ENCODE assay signal across 30 mouse cellular contexts in the genomic region with DNA sequence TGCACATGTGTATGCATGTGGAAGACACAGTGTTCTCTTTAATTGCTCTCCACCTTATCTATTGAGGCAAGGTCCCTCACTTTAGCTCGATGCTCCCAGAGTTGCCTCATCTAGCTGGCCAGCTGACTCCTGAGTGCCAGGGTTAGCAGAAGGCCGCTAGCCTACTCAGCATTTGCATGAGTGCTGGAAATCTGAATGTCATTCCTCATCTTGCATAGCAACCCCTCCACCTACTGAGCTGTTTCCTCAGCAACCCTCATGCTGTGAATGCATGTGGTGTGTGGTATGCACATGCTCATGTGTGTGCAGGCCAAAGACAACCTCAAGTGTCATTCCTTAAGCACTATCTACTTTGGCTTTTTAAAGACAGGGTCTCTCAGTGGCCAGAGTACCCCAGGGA. TPM values are rescaled to one million over a fixed set of nuclear protein-coding genes. Genes with fewer than 3 reads are reported as not detected.
A peak's percentile ranks its signal among the peaks of the same experiment; 100 is the strongest.
DNase-seq lines count a peak whose midpoint lies in the region; ATAC-seq and TF ChIP-seq lines count a peak whose summit lies in the region.
"Had no signal": no experiment of that assay in that cellular context is flagged by ENCODE, and none has a peak within 500 bp of the region (broad histone marks: within the 10 kb centered on the region; RNA-seq: fewer than 3 reads in every experiment).

No protein-coding gene starts in this region.

- no peaks in the 10 kb centered on the region for H3K9me3 ChIP-seq in heart, embryonic 11.5 days (replicated peaks; ENCODE audit: control insufficient read depth, low read length)
- H3K9me3 ChIP-seq: forebrain, embryonic 13.5 days; heart, embryonic 12.5 days; liver, embryonic 12.5 days; neural tube, embryonic 12.5 days had no signal

- no peaks in the 10 kb centered on the region for H3K36me3 ChIP-seq in heart, embryonic 11.5 days (ENCODE audit: control insufficient read depth, insufficient read depth, low read length)
- H3K36me3 ChIP-seq: liver, embryonic 12.5 days had no signal

- no peak for TF ChIP-seq POLR2A in brain, embryonic 14.5 days (IDR thresholded peaks at IDR 0.05; ENCODE audit: borderline replicate concordance, extremely low read depth, insufficient read depth, insufficient read length, poor library complexity, severe bottlenecking)

- no peak for ATAC-seq in heart, embryonic 11.5 days (replicated peaks; ENCODE audit: insufficient number of reproducible peaks, low FRiP score, low TSS enrichment)
- ATAC-seq: forebrain, embryonic 13.5 days; inflammation-experienced regulatory T-cells, adult 6 months; liver, embryonic 12.5 days; liver, postnatal 0 days had no signal

- no peaks in the 10 kb centered on the region for H3K27me3 ChIP-seq in heart, embryonic 11.5 days (ENCODE audit: control insufficient read depth, insufficient read depth, low read length)
- H3K27me3 ChIP-seq: forebrain, embryonic 13.5 days; heart, embryonic 12.5 days; liver, embryonic 12.5 days; neural tube, embryonic 12.5 days had no signal

- TF ChIP-seq CTCF in brain, embryonic 14.5 days (IDR thresholded peaks at IDR 0.05; ENCODE audit: borderline replicate concordance, extremely low read depth, insufficient read depth, insufficient read length): no peak

- no peak overlapping the region for H3K4me2 ChIP-seq in heart, embryonic 11.5 days
- H3K4me2 ChIP-seq: forebrain, embryonic 13.5 days; heart, embryonic 12.5 days; hindbrain, embryonic 14.5 days; liver, embryonic 12.5 days; neural tube, embryonic 12.5 days had no signal

- no peaks in the 10 kb centered on the region for H3K4me1 ChIP-seq in heart, embryonic 11.5 days (ENCODE audit: control insufficient read depth, insufficient read depth, low read length)
- H3K4me1 ChIP-seq: forebrain, embryonic 13.5 days; liver, embryonic 12.5 days; neural tube, embryonic 12.5 days had no signal

- DNase-seq in heart, adult 11 months: peak; percentile 41
- DNase-seq in layer of hippocampus, adult 9-10 months (ENCODE audit: low spot score): peak; percentile 12
- DNase-seq in layer of hippocampus, adult 11-12 months (ENCODE audit: low spot score): no peak
- peak; percentile 2 for DNase-seq in brain, embryonic 14.5 days (ENCODE audit: low read depth)
- DNase-seq in layer of hippocampus, postnatal 36 days: peak; percentile 41
- DNase-seq in urinary bladder, postnatal 25 days (ENCODE audit: low spot score): no peak
- DNase-seq: adrenal gland, adult 8-10 months; B cell, adult 2 months; cerebellum, adult 18-20 months; cerebellum, postnatal 14 days; gastrocnemius, postnatal 25 days; heart, adult 18-20 months; heart, postnatal 4 days; kidney, adult 2 months; left cerebral cortex, postnatal 4 days; liver, postnatal 0 days; lung, postnatal 36 days; midbrain, embryonic 14.5 days; right cerebral cortex, postnatal 4 days; thymus, adult 2 months; thymus, postnatal 36 days had no signal

- no peak overlapping the region for H3K9ac ChIP-seq in heart, embryonic 11.5 days (ENCODE audit: low read depth, low read length)
- H3K9ac ChIP-seq: forebrain, embryonic 13.5 days; heart, embryonic 12.5 days; hindbrain, embryonic 14.5 days; liver, embryonic 12.5 days; liver, postnatal 0 days; neural tube, embryonic 12.5 days had no signal

- no peak overlapping the region for H3K27ac ChIP-seq in heart, embryonic 11.5 days (ENCODE audit: low read depth, low read length)
- H3K27ac ChIP-seq: forebrain, embryonic 13.5 days; hindbrain, embryonic 14.5 days; kidney, postnatal 0 days; liver, embryonic 12.5 days; neural tube, embryonic 12.5 days; stomach, postnatal 0 days had no signal

- no peak overlapping the region for H3K4me3 ChIP-seq in heart, embryonic 11.5 days (ENCODE audit: low read depth, low read length)
- H3K4me3 ChIP-seq: forebrain, embryonic 13.5 days; heart, embryonic 12.5 days; liver, embryonic 12.5 days; neural tube, embryonic 12.5 days had no signal

- 31% methylated on average over 2 of the region's 2 CpGs for WGBS in heart, embryonic 11.5 days (ENCODE audit: insufficient replicate concordance)

RNA-seq across cellular contexts. Expression of a gene that starts 15.5 kb away (rescaled TPM):
- polyA plus RNA-seq in heart, embryonic 11.5 days (2014; fragmentation: Nextera tagmentation; extraction: Ambion mirVana): 4.2 and 4.6 TPM in 2 replicates
- polyA plus RNA-seq in brain, embryonic 14.5 days (2012; rRNA removed): 16.0 and 17.6 TPM in 2 replicates
- total RNA-seq in layer of hippocampus, postnatal 36 days (2021): 10 to 100 TPM; 29.5 to 33.9 TPM

RNA-seq across cellular contexts. Expression of a gene that starts 20.8 kb away (rescaled TPM):
- polyA plus RNA-seq in heart, embryonic 11.5 days (2014; fragmentation: Nextera tagmentation; extraction: Ambion mirVana): 8.3 and 9.9 TPM in 2 replicates
- 4.8 and 5.3 TPM in 2 replicates for polyA plus RNA-seq in brain, embryonic 14.5 days (2012; rRNA removed)
- 1 to 10 TPM; 7.5 to 7.7 TPM for total RNA-seq in layer of hippocampus, postnatal 36 days (2021)

RNA-seq across cellular contexts. Expression of a gene that starts 39.5 kb away (rescaled TPM):
- polyA plus RNA-seq in heart, embryonic 11.5 days (2014; fragmentation: Nextera tagmentation; extraction: Ambion mirVana): 15.9 and 16.4 TPM in 2 replicates
- polyA plus RNA-seq in brain, embryonic 14.5 days (2012; rRNA removed): 16.5 and 19.1 TPM in 2 replicates
- total RNA-seq in layer of hippocampus, postnatal 36 days (2021): 10 to 100 TPM; 11.9 to 13.9 TPM

RNA-seq across cellular contexts. Expression of a gene that starts 39.6 kb away (rescaled TPM):
- polyA plus RNA-seq in heart, embryonic 11.5 days (2014; fragmentation: Nextera tagmentation; extraction: Ambion mirVana): 260 and 280 TPM in 2 replicates
- 118 and 120 TPM in 2 replicates for polyA plus RNA-seq in brain, embryonic 14.5 days (2012; rRNA removed)
- total RNA-seq in layer of hippocampus, postnatal 36 days (2021): 100 to 1,000 TPM; 137 to 150 TPM

Comparison
In these comparisons a context has a peak if more than half of its experiments do, and no peak if none do; other contexts are left out.
1. DNase-seq: peak in heart, adult 11 months (single experiment), layer of hippocampus, adult 9-10 months (single experiment), brain, embryonic 14.5 days (single experiment) and layer of hippocampus, postnatal 36 days (2 of 2); none in layer of hippocampus, adult 11-12 months (single experiment) and urinary bladder, postnatal 25 days (single experiment).